Mouse (Mus musculus) bone marrow, adult 2 months (tissue): ENCODE data around the gene Olfr1126. TPM values are rescaled to one million over a fixed set of nuclear protein-coding genes. Genes with fewer than 3 reads are reported as not detected.
"Not testable (repeated sequence)": the region's sequence is repeated elsewhere in the genome, so short reads cannot be mapped to it uniquely, and the experiment has no call there.

Source experiments
- H3K27ac ChIP-seq: fragments of 200-500 bp; 2 replicates; pipeline ENCODE4 v1.5.1; 2012; ENCODE audit warnings: low read depth, mild to moderate bottlenecking, control low read depth, inconsistent platforms, low read length; ENCODE audit not compliant: control insufficient read depth, poor library complexity, insufficient read depth
- H3K4me1 ChIP-seq: fragments of 200-500 bp; 2 replicates; pipeline ENCODE4 v1.6.1; 2011; ENCODE audit warnings: low read length; ENCODE audit not compliant: control insufficient read depth, insufficient read depth
- H3K4me3 ChIP-seq: fragments of 200-500 bp; replicated peaks from 2 replicates; pipeline ENCODE3; 2011; ENCODE audit warnings: mild to moderate bottlenecking, low read depth, low read length, control low read depth; ENCODE audit not compliant: control insufficient read depth
- CTCF ChIP-seq: fragments of 200-500 bp; IDR thresholded peaks from 2 replicates; pipeline ENCODE4 v1.5.1; 2011; ENCODE audit warnings: low read length, control low read depth; ENCODE audit not compliant: control insufficient read depth, insufficient read depth
- POLR2A ChIP-seq: fragments of 200-500 bp; IDR thresholded peaks from 2 replicates; pipeline ENCODE4 v1.6.1; 2011; ENCODE audit warnings: low read depth, mild to moderate bottlenecking, control low read depth, low read length, borderline replicate concordance; ENCODE audit not compliant: control insufficient read depth
- WGBS: fragments of 180-500 bp; shearing (Covaris S2); methylation state at CpG from one replicate; pipeline ENCODE4 v1.1.7; 2018; 5-methylcytosine and 5-hydroxymethylcytosine counted together
- polyA plus RNA-seq: library from polyadenylated mRNA; stranded (reverse); fragments of >200 nt; gene quantifications from 2 replicates; pipeline ENCODE4 v1.2.4, GENCODE M21; 2011; ENCODE audit warnings: low replicate concordance; ENCODE audit not compliant: missing spikeins, insufficient read depth, insufficient read length

Olfr1126 gene
- not detected in 2 replicates for polyA plus RNA-seq

- no peak within 1 kb of the TSS for H3K27ac ChIP-seq
- TF ChIP-seq CTCF (no peak), POLR2A (no peak)
Observed at GRCm38 (mm10) chr2:87453662-87454061, at the start of gene Olfr1126. TSS of gene Olfr1126 (plus strand) at chr2:87453962.

GRCm38 (mm10) chr2:87416335-87416734, 37.4 kb upstream of the Olfr1126 start, which contains the start of gene Olfr1123:
TSS of gene Olfr1123 (plus strand) at chr2:87416635.
- no peak within 1 kb of the TSS for H3K4me3 ChIP-seq
- 75% methylated on average over 1 of the region's 1 CpGs for WGBS
- TF ChIP-seq CTCF (no peak), POLR2A (no peak)

More at GRCm38 (mm10) chr2:87453662-87454061, at the start of gene Olfr1126:
- H3K4me3 ChIP-seq: no peak within 1 kb of the TSS
- no peaks in the 10 kb centered on the region for H3K4me1 ChIP-seq

GRCm38 (mm10) chr2:87429975-87430374, 23.8 kb upstream of the Olfr1126 start, which contains the start of gene Olfr1124:
TSS of gene Olfr1124 (plus strand) at chr2:87430275.
- no peak within 1 kb of the TSS for H3K27ac ChIP-seq
- no peaks in the 10 kb centered on the region for H3K4me1 ChIP-seq
- 80% methylated on average over 1 of the region's 1 CpGs for WGBS
- no peak within 1 kb of the TSS for H3K4me3 ChIP-seq
- TF ChIP-seq CTCF: no peak
- no peak for TF ChIP-seq POLR2A

More at GRCm38 (mm10) chr2:87416335-87416734, 37.4 kb upstream of the Olfr1126 start, which contains the start of gene Olfr1123:
- no peak within 1 kb of the TSS for H3K27ac ChIP-seq
- no peaks in the 10 kb centered on the region for H3K4me1 ChIP-seq

DNA sequence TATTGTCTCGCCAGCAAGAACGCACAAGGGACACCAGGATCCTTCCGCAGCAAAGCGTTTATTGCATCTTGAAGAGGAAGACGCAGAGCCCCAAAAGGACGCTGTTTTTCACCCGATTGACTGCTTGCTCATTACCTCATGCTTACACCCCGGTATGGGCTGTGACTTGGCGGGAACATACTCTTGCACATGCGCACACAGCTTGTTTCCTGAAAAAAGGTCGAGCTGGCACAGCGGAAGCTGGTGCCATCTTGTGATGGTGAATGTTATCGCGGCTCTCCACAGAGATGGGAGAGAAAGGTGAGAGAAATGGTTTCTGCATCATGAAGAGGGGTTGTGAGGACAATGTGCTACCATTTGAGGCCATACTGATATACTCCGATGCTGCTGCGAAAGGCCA, 16.0 kb upstream of the Olfr1126 start:
- WGBS: 87% methylated on average over 16 of the region's 16 CpGs
- TF ChIP-seq CTCF (no peak), POLR2A (no peak)
- Histone ChIP-seq H3K4me3 (no peak overlapping the region), H3K4me1 (no peaks in the 10 kb centered on the region), H3K27ac (no peak overlapping the region)

GRCm38 (mm10) chr2:87461769-87462168, 8.0 kb downstream of the Olfr1126 start:
- Histone ChIP-seq H3K4me3 (no peak overlapping the region), H3K27ac (no peak overlapping the region), H3K4me1 (no peaks in the 10 kb centered on the region)
- TF ChIP-seq CTCF: no peak
- no peak for TF ChIP-seq POLR2A
- 65% methylated on average over 4 of the region's 4 CpGs for WGBS

DNA sequence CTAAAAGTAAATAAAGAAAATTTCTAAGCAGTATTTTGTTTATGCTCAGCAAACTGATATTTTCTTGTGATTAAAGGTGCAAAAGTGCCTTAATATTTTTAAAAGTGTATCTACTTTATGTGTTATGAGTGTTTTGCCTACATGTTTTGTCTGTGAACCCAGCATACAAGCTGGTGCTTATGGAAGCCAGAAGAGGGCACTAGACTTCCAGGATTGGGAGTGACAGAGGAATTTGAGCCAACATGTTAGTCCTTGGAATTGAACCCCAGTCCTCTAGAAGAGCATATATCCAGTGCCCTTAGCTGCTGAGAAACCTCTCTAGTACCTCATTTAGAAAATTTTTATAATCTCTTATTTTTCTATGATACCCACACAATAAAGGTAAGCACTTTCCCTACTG, 26.4 kb downstream of the Olfr1126 start:
- H3K4me3 ChIP-seq: no peak overlapping the region
- H3K27ac ChIP-seq: no peak overlapping the region
- H3K4me1 ChIP-seq: no peaks in the 10 kb centered on the region
- TF ChIP-seq CTCF (no peak), POLR2A (no peak)

- Histone ChIP-seq H3K4me1 (no peaks in the 10 kb centered on the region), H3K4me3 (no peak overlapping the region), H3K27ac (no peak overlapping the region)
- no peak for TF ChIP-seq POLR2A
- 72% methylated on average over 4 of the region's 4 CpGs for WGBS
Observed at GRCm38 (mm10) chr2:87481158-87481557, 27.4 kb downstream of the Olfr1126 start.

GRCm38 (mm10) chr2:87482276-87482675, 28.5 kb downstream of the Olfr1126 start:
- 58% methylated on average over 2 of the region's 2 CpGs for WGBS
- H3K4me3 ChIP-seq: no peak overlapping the region
- TF ChIP-seq CTCF (no peak), POLR2A (no peak)
- no peaks in the 10 kb centered on the region for H3K4me1 ChIP-seq
- no peak overlapping the region for H3K27ac ChIP-seq

- H3K4me1 ChIP-seq, H3K4me3 ChIP-seq, H3K27ac ChIP-seq: not testable (repeated sequence)
- WGBS: 80% methylated on average over 4 of the region's 5 CpGs
Observed at GRCm38 (mm10) chr2:87496993-87497392, 43.2 kb downstream of the Olfr1126 start, which contains the start of gene Pramel7. TSS of gene Pramel7 (minus strand) at chr2:87497093.

- no peaks in the 10 kb centered on the region for H3K4me1 ChIP-seq
- no peak within 1 kb of the TSS for H3K4me3 ChIP-seq
- H3K27ac ChIP-seq: no peak within 1 kb of the TSS
- 75% methylated on average over 6 of the region's 6 CpGs for WGBS
- no peak for TF ChIP-seq CTCF
- no peak for TF ChIP-seq POLR2A
Observed at GRCm38 (mm10) chr2:87506265-87506664, 52.5 kb downstream of the Olfr1126 start, which contains the start of gene Pramel6. TSS of gene Pramel6 (plus strand) at chr2:87506565.

Other genes with a start within 250 kb of the Olfr1126 start
- not detected in 2 replicates for gene Olfr1113, start 245.0 kb upstream of the Olfr1126 start, polyA plus RNA-seq
- not detected in 2 replicates for gene Olfr1115, start 205.9 kb upstream of the Olfr1126 start, polyA plus RNA-seq
- 0.13 TPM in 1 of 2 replicates, not detected in the other for gene Olfr1116, start 186.4 kb upstream of the Olfr1126 start, polyA plus RNA-seq
- gene Olfr1118, start 146.4 kb upstream of the Olfr1126 start, polyA plus RNA-seq: not detected in 2 replicates
- gene Olfr1120, start 99.1 kb upstream of the Olfr1126 start, polyA plus RNA-seq: not detected in 2 replicates
- gene Olfr1121, start 84.1 kb upstream of the Olfr1126 start, polyA plus RNA-seq: not detected in 2 replicates
- not detected in 2 replicates for gene Olfr1122, start 68.1 kb upstream of the Olfr1126 start, polyA plus RNA-seq
- not detected in 2 replicates for gene Olfr1123, start 37.3 kb upstream of the Olfr1126 start, polyA plus RNA-seq
- 0.79 and 1.2 TPM in 2 replicates for gene Olfr1124, start 23.7 kb upstream of the Olfr1126 start, polyA plus RNA-seq
- gene Pramel7, start 43.1 kb downstream of the Olfr1126 start, polyA plus RNA-seq: not detected in 2 replicates
- gene Pramel6, start 52.6 kb downstream of the Olfr1126 start, polyA plus RNA-seq: 1.5 TPM in 1 of 2 replicates, not detected in the other
- gene Olfr153, start 77.8 kb downstream of the Olfr1126 start, polyA plus RNA-seq: not detected in 2 replicates
- not detected in 2 replicates for gene Olfr1128, start 91.6 kb downstream of the Olfr1126 start, polyA plus RNA-seq
- not detected in 2 replicates for gene Olfr1129, start 119.9 kb downstream of the Olfr1126 start, polyA plus RNA-seq
- not detected in 2 replicates for gene Olfr1130, start 152.2 kb downstream of the Olfr1126 start, polyA plus RNA-seq
- not detected in 2 replicates for gene Olfr1131, start 173.1 kb downstream of the Olfr1126 start, polyA plus RNA-seq
- not detected in 2 replicates for gene Olfr1132, start 183.6 kb downstream of the Olfr1126 start, polyA plus RNA-seq
- not detected in 2 replicates for gene Olfr1133, start 193.4 kb downstream of the Olfr1126 start, polyA plus RNA-seq
- not detected in 2 replicates for gene Olfr1134, start 204.5 kb downstream of the Olfr1126 start, polyA plus RNA-seq
- not detected in 2 replicates for gene Olfr1135, start 219.7 kb downstream of the Olfr1126 start, polyA plus RNA-seq
- gene Olfr1136, start 240.0 kb downstream of the Olfr1126 start, polyA plus RNA-seq: not detected in 2 replicates